Mouse (Mus musculus) Patski (cell line): ENCODE measurements around the gene Sardh. TPM values are rescaled to one million over a fixed set of nuclear protein-coding genes. Genes with fewer than 3 reads are reported as not detected.

Experiments used
- ATAC-seq: fragments of 100-300 bp; one replicate; pipeline ENCODE4 v1.8.0; 2021
- CTCF ChIA-PET: fragments of 350-600 bp; sonication (Branson Sonifier 250); formaldehyde crosslinking; loops from one replicate; lab custom pipeline; 2022; ENCODE audit warnings: inconsistent platforms; lab: Charles Lee
- POLR2A ChIA-PET: fragments of 350-600 bp; sonication (Branson Sonifier 250); formaldehyde crosslinking; loops from one replicate; lab custom pipeline; 2022; ENCODE audit warnings: antibody characterized with exemption, inconsistent platforms; lab: Charles Lee
- DNase-seq: peaks from one replicate; pipeline ENCODE4 v3.0.0-alpha.2; 2011; ENCODE audit warnings: low read depth, low spot score
- H3K27me3 ChIP-seq: fragments of 371-371 bp; one replicate; pipeline ENCODE4 v1.5.1; 2021
- CTCF ChIP-seq: fragments of 100-300 bp; IDR thresholded peaks from one replicate; pipeline ENCODE4 v1.5.1; 2021
- in situ Hi-C: fragments of 300-500 bp; cut with MboI; formaldehyde crosslinking; loops from 3 replicates; pipeline ENCODE4 v1.11.1; 2018; ENCODE audit warnings: low pct_unique_long_range_greater_than_20kb, mixed read lengths
- polyA plus RNA-seq: library from polyadenylated mRNA; unstranded; gene quantifications from one replicate; pipeline ENCODE4 v1.2.3, GENCODE M21; 2021

The Sardh gene
- polyA plus RNA-seq, 1 experiment from 2014 or later, result 9.4 TPM

- in situ Hi-C loops, result no loop called here
Observed at GRCm38 (mm10) chr2:27179101-27179500, 69.0 kb downstream of the Sardh start.

GRCm38 (mm10) chr2:27175696-27176267 lies 72.4 kb downstream of the Sardh start:
- ATAC-seq (no peak), DNase-seq (no peak)
- ChIA-PET POLR2A (no interaction called here), CTCF (no interaction called here)
- TF ChIP-seq CTCF, result no peak
- peaks cover 17% of the 10 kb centered on the region for H3K27me3 ChIP-seq
- in situ Hi-C loops, result no loop called here

More at GRCm38 (mm10) chr2:27179101-27179500, 69.0 kb downstream of the Sardh start:
- no peak for ATAC-seq
- no peak for TF ChIP-seq CTCF
- no peaks in the 10 kb centered on the region for H3K27me3 ChIP-seq
- POLR2A ChIA-PET, result interaction anchor here (0.6 kb wide), 1 partner anchor 58 kb away, joined by 3 read pairs; no protein-coding TSS in a partner anchor
- no peak for DNase-seq
- CTCF ChIA-PET, result no interaction called here

DNA sequence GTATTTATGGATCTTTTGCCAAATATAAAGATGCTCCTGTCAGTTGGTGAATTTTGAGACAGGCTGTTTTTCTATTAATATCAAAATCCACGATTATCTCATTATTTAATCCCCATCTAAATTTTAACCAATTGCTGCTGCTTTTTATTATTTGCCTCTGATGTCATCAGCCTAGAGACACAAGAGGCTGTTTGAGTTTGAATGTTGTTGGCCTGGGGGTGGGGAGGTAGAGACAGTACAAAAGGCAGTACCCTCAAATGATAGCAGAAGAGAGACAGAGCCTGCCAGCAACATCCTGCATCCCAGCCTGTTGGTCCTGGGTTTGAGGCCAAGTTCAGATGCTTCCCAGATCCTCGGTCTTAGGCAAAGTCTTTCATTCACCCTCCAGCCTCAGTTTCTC lies 73.9 kb downstream of the Sardh start:
- ATAC-seq, result no peak
- in situ Hi-C loops, result no loop called here
- CTCF ChIA-PET, result no interaction called here
- DNase-seq, result no peak
- TF ChIP-seq CTCF, result no peak
- POLR2A ChIA-PET, result no interaction called here
- peaks cover 27% of the 10 kb centered on the region for H3K27me3 ChIP-seq

DNA sequence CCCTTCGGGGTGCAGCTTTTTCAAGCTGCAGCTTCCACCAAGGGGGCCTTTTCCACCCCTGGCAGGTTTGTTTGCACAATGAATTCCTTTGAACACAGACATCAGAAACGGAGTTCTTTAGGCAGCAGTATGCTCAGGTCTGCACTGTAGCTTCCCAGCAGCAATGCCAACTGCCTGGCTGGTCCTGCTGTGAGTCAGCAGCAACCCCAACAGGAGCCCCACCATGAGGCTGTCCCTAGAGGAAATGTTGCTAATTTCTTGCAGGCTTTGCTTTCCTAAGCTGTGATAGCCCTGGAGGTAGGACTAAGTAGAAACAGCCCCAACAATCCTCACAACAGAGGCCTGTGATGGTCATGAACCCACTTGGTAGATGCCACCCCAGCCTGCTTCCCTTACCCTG lies 81.1 kb downstream of the Sardh start:
- in situ Hi-C loops, result no loop called here
- DNase-seq, result no peak

GRCm38 (mm10) chr2:27166074-27166473 lies 82.1 kb downstream of the Sardh start:
- no peak for TF ChIP-seq CTCF
- H3K27me3 ChIP-seq, result peaks cover 25% of the 10 kb centered on the region
- in situ Hi-C loops, result no loop called here
- ChIA-PET POLR2A (no interaction called here), CTCF (no interaction called here)
- ATAC-seq (no peak), DNase-seq (no peak)

More for the DNA sequence above, 81.1 kb downstream of the Sardh start:
- ATAC-seq, result no peak
- TF ChIP-seq CTCF, result no peak
- POLR2A ChIA-PET, result no interaction called here
- H3K27me3 ChIP-seq, result peaks cover 28% of the 10 kb centered on the region
- CTCF ChIA-PET, result no interaction called here

GRCm38 (mm10) chr2:27164796-27165590 lies 83.1 kb downstream of the Sardh start, which contains the start of gene Dbh:
Gene Dbh (plus strand): TSS chr2:27165233.
- CTCF ChIA-PET, result interaction anchor here (1.6 kb wide), 1 partner anchor 10 kb away, joined by 3 read pairs; no protein-coding TSS in a partner anchor
- in situ Hi-C loops, result no loop called here

GRCm38 (mm10) chr2:27163851-27164250 lies 84.3 kb downstream of the Sardh start:
- peaks cover 19% of the 10 kb centered on the region for H3K27me3 ChIP-seq
- no peak for TF ChIP-seq CTCF
- in situ Hi-C loops, result no loop called here
- CTCF ChIA-PET, result interaction anchor here (1.6 kb wide), 1 partner anchor 9 kb away, joined by 3 read pairs; no protein-coding TSS in a partner anchor
- ATAC-seq (no peak), DNase-seq (no peak)
- POLR2A ChIA-PET, result interaction anchor here (1.1 kb wide), 1 partner anchor 22 kb away, joined by 3 read pairs; no protein-coding TSS in a partner anchor

More at GRCm38 (mm10) chr2:27164796-27165590, 83.1 kb downstream of the Sardh start, which contains the start of gene Dbh:
- TF ChIP-seq CTCF, result no peak
- no peak for DNase-seq
- H3K27me3 ChIP-seq, result peaks cover 23% of the 10 kb centered on the region
- POLR2A ChIA-PET, result no interaction called here
- ATAC-seq, result no peak

DNA sequence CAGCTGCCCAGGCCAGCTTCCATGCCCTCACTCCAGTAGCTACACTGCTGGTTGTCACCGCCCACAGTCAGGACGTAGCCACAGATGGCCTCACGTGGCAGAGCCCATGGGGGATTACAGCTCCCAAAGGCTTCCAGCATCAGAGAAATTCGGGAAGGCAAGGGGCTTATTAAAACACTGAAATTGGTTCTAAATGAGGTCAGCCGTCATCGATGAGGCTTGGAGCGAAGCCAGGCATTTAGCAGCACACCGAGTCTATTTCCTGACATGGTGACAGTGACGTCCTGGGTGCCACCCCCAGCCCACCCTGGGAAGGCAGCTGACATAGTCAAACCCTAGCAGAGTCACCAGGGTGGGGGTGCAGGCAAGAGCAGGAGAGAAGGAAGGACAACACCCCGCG lies 85.5 kb downstream of the Sardh start:
- no peak for TF ChIP-seq CTCF
- POLR2A ChIA-PET, result no interaction called here

GRCm38 (mm10) chr2:27161526-27161925 lies 86.6 kb downstream of the Sardh start:
- ATAC-seq (no peak), DNase-seq (no peak)
- ChIA-PET CTCF (no interaction called here), POLR2A (no interaction called here)
- in situ Hi-C loops, result no loop called here
- no peak for TF ChIP-seq CTCF
- peaks cover 15% of the 10 kb centered on the region for H3K27me3 ChIP-seq

More for the DNA sequence above, 85.5 kb downstream of the Sardh start:
- no peak for DNase-seq
- in situ Hi-C loops, result no loop called here
- no peak for ATAC-seq
- CTCF ChIA-PET, result no interaction called here
- peaks cover 22% of the 10 kb centered on the region for H3K27me3 ChIP-seq

- ChIA-PET CTCF (interaction anchor here (0.8 kb wide), 1 partner anchor 12 kb away, joined by 3 read pairs; no protein-coding TSS in a partner anchor), POLR2A (no interaction called here)
- in situ Hi-C loops, result no loop called here
- peaks cover 40% of the 10 kb centered on the region for H3K27me3 ChIP-seq
- ATAC-seq (no peak), DNase-seq (no peak)
- TF ChIP-seq CTCF, result no peak
Observed at GRCm38 (mm10) chr2:27156596-27156995, 91.5 kb downstream of the Sardh start.
